Mouse (Mus musculus): ENCODE measurements around the gene Prrx2. TPM values are rescaled to one million over a fixed set of nuclear protein-coding genes. Genes with fewer than 3 reads are reported as not detected.

The Prrx2 gene
- 1 to 10 TPM; 2.3 to 4.0 TPM for total RNA-seq (2021)
- long read RNA-seq, experiment 1, partial matches to known transcripts = 0 of 4 reads
- long read RNA-seq, experiment 1, other reads (novel, unspliced or antisense) = 1 of 4 reads
- long read RNA-seq, experiment 2, partial matches to known transcripts = 0 of 3 reads
- long read RNA-seq, experiment 2, other reads (novel, unspliced or antisense) = 1 of 3 reads

GRCm38 (mm10) chr2:30834373-30835022, at the start of gene Prrx2:
Prrx2 (plus strand) TSS chr2:30834972.
- no peak for DNase-seq

- DNase-seq = no peak
Observed at GRCm38 (mm10) chr2:30787466-30787865, 47.3 kb upstream of the Prrx2 start.

- no peak for DNase-seq
Observed at GRCm38 (mm10) chr2:30792061-30792460, 42.7 kb upstream of the Prrx2 start.

GRCm38 (mm10) chr2:30794179-30795108, 40.3 kb upstream of the Prrx2 start:
- peak; percentile 99 for DNase-seq

GRCm38 (mm10) chr2:30795271-30795888, 39.4 kb upstream of the Prrx2 start:
- no peak for DNase-seq

- peak; percentile 27 for DNase-seq
Observed at GRCm38 (mm10) chr2:30795889-30796275, 38.9 kb upstream of the Prrx2 start.

GRCm38 (mm10) chr2:30796382-30796781, 38.4 kb upstream of the Prrx2 start:
- DNase-seq = peak; percentile 86

GRCm38 (mm10) chr2:30799456-30799855, 35.3 kb upstream of the Prrx2 start:
- DNase-seq = no peak

- DNase-seq = no peak
Observed at GRCm38 (mm10) chr2:30800671-30801066, 34.1 kb upstream of the Prrx2 start.

GRCm38 (mm10) chr2:30801067-30801852, 33.5 kb upstream of the Prrx2 start:
- DNase-seq = peak; percentile 57

- DNase-seq = no peak
Observed at GRCm38 (mm10) chr2:30803604-30804003, 31.2 kb upstream of the Prrx2 start, which contains the start of gene 1700001O22Rik. 1700001O22Rik (minus strand) TSS chr2:30803661.

- no peak for DNase-seq
Observed at GRCm38 (mm10) chr2:30805983-30806382, 28.8 kb upstream of the Prrx2 start.

- no peak for DNase-seq
Observed at GRCm38 (mm10) chr2:30807147-30807647, 27.6 kb upstream of the Prrx2 start.

- DNase-seq = peak; percentile 99
Observed at GRCm38 (mm10) chr2:30807648-30808295, 27.0 kb upstream of the Prrx2 start, which contains the start of gene Ntmt1. Ntmt1 (plus strand) TSS chr2:30807826.

GRCm38 (mm10) chr2:30808296-30808655, 26.5 kb upstream of the Prrx2 start:
- peak; percentile 53 for DNase-seq

GRCm38 (mm10) chr2:30809503-30809902, 25.3 kb upstream of the Prrx2 start:
- DNase-seq = no peak

- no peak for DNase-seq
Observed at GRCm38 (mm10) chr2:30810573-30810972, 24.2 kb upstream of the Prrx2 start.

GRCm38 (mm10) chr2:30816383-30816782, 18.4 kb upstream of the Prrx2 start:
- no peak for DNase-seq

- DNase-seq = no peak
Observed at GRCm38 (mm10) chr2:30819873-30820272, 14.9 kb upstream of the Prrx2 start.

- no peak for DNase-seq
Observed at GRCm38 (mm10) chr2:30821073-30821472, 13.7 kb upstream of the Prrx2 start.

GRCm38 (mm10) chr2:30822460-30822859, 12.3 kb upstream of the Prrx2 start:
- DNase-seq = no peak

All from adrenal gland, postnatal 10 days (tissue).